Mouse (Mus musculus) lung, postnatal 0 days (tissue): ENCODE data around the gene Mef2d.

Source experiments
- CTCF ChIP-seq: IDR thresholded peaks from 2 replicates; pipeline ENCODE4 v1.5.1; 2016; ENCODE audit warnings: antibody characterized with exemption, mild to moderate bottlenecking
- EP300 ChIP-seq: IDR thresholded peaks from 2 replicates; pipeline ENCODE4 v1.6.1; 2016; ENCODE audit warnings: antibody characterized with exemption, mild to moderate bottlenecking, control low read depth

DNA sequence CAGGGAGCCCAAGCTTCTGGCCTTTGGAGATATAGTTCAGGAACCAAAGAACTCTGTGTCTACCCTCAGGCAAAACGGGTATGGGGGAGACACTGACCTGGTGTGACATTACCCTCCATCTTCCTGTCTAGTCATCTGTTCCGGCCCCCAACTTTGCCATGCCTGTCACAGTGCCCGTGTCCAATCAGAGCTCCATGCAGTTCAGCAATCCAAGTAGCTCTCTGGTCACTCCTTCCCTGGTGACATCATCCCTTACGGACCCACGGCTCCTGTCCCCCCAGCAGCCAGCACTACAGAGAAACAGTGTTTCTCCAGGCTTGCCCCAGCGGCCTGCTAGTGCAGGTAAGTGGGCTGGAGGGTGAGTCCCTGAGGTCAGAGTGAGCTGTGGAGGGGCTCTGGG lies 16.8 kb downstream of the Mef2d start:
- TF ChIP-seq CTCF (no peak), EP300 (no peak)
